Mouse (Mus musculus) thymus, adult 2 months (tissue): Measurements from ENCODE around the gene Gm17657.

Source experiments
- CTCF ChIP-seq: fragments of 200-500 bp; IDR thresholded peaks from 2 replicates; pipeline ENCODE4 v1.5.1; 2012; ENCODE audit warnings: mild to moderate bottlenecking, control low read depth, low read length, moderate library complexity, borderline replicate concordance; ENCODE audit not compliant: control insufficient read depth, poor library complexity, insufficient read depth; ENCODE audit errors: extremely low read depth
- POLR2A ChIP-seq: fragments of 200-500 bp; IDR thresholded peaks from 2 replicates; pipeline ENCODE4 v1.6.1; 2012; ENCODE audit warnings: mild to moderate bottlenecking, low read length, control low read depth, moderate library complexity; ENCODE audit not compliant: control insufficient read depth, poor library complexity, insufficient read depth; ENCODE audit errors: extremely low read depth

- TF ChIP-seq CTCF (peak; percentile 57; the same call in 1 of the 2 replicates), POLR2A (no peak)
These were observed 18.2 kb downstream of the Gm17657 start for GRCm38 (mm10) chr17:29531278-29531677.
